Mouse (Mus musculus) kidney, postnatal 14 days (tissue): ENCODE measurements around the gene Tmem135.
"Not testable (repeated sequence)": the region's sequence is repeated elsewhere in the genome, so short reads cannot be mapped to it uniquely, and the experiment has no call there.

ENCODE experiments used
- DNase-seq: peaks from one replicate; pipeline ENCODE4 v3.0.0; 2022; ENCODE audit warnings: mixed read lengths

Gene Tmem135

DNA sequence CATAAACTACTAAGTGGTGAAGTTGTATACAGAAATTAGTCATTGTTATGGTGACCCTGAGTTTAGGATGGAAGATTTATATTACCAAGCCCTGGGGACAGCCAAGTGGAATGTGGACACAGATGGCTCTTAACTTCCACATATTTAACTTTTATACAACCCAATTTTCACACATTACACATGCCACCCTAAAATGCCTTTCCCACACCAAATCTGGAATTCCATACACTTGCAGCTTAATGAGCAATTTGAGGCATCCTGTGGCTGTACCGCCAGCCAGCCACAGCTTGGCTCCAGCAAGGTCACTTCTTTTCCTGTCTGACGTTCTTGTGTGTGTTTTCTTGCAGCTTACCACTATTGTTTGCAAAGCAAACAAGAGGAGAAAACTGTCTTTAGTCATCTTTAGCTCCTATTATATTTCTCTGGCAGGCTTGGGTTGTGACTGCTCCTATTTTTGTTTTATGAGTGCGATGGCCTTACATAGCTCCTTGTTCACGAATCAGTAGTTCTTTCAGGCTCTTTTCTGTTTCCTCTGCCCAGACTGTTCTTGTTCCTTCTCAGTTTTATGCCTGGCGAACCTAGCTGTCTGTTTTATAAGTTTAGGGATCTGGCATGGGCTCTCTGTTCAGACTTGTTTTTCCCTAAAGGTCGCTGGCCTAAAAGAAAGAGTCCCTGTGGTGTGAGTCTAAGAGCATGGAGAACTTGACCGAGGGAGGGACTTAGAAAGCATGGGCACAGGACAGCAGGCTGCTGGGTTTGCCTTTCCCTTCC, 22.9 kb downstream of the Tmem135 start:
- DNase-seq: peak; percentile 30

DNA sequence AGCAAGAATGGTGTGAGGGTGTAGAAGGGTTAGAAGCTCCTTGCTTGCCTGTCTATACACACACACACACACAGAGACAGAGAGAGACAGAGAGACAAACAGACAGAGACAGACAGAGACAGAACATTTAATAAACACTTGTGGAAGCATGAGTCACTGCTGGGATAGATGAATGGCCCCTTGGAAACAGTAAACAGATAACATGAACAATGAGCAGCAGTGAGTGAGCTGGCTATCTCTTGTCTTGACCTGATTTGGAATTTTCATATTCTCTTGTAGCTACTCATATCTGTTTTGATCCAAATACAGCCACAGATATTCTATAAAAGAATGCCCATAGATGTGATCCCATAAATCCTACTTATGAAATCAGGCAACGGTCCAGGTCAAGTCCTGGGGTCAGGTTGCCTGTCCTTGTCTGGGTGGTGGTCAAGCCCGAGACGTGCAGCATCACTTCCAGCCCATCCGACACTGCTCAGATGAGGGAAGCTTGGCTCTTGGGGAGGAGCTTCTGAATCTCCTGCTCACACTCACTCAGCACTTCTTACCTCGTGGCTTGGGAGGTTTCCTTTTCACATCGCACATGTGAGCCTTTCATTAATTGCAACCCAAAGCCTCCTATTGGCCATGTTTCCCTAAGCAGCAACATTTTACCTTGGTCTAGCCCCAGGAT, 32.3 kb downstream of the Tmem135 start:
- no peak for DNase-seq

GRCm38 (mm10) chr7:89370917-89371316, 33.1 kb downstream of the Tmem135 start:
- peak; percentile 77 for DNase-seq

GRCm38 (mm10) chr7:89370086-89370485, 33.9 kb downstream of the Tmem135 start:
- DNase-seq: no peak

DNA sequence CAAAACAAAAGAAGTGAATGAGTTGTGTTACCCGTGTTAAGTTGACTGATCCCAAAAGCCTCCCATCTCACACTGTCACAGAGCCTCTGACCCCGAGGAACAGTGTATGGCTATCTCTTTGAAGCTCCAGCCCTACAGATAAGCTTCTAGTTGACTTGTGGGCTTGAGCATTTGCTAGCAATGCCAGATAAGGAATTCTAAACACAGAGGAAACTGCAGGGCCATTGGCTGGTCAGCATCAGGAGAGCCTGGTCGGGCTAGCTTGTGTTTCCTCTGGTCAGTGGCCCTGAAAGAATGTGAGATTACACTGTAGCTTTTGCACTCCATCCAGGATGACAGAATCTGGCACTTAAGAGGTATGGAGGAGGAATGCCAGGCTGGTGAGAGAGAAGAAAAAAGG, 36.4 kb downstream of the Tmem135 start:
- DNase-seq: no peak

DNA sequence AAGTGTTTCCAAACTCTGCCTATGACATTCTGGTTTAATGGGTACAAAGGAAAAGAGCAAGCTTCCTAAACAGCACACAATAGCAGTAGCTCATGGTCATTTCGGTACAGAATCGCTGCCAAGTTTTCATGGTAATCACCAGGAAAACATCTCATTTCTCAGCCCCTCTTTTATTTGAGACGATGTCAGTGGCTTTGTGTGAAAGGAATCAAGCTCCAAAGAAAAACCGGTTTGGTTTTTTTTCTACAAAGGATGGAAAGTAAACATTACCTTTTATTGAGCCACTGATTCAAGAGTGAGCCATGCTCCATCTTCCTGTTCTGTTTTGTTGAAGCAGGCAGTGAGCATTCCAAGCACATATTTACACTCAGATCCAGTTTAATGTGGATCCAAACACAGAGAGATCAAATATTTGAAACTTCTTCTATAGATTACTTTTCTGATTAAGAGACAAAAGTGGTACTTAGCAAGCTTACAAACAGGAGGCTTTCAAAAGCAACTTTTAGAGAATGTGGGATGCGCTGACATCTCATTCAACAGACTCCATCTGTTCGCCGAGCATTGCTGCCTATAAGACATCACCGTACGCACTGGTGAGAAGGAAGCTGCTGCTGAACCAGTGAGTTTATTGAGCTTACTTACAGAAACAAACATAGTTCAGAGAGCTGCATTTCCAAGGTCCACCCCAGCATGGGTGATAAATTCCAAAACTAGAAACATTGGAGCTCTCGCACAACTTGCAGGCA, 38.7 kb downstream of the Tmem135 start:
- DNase-seq: no peak

- DNase-seq: no peak
Observed at GRCm38 (mm10) chr7:89363975-89364374, 40.0 kb downstream of the Tmem135 start.

- DNase-seq: no peak
Observed at GRCm38 (mm10) chr7:89356307-89356706, 47.7 kb downstream of the Tmem135 start.

GRCm38 (mm10) chr7:89355519-89356255, 48.3 kb downstream of the Tmem135 start:
- DNase-seq: no peak

GRCm38 (mm10) chr7:89342021-89342420, 62.0 kb downstream of the Tmem135 start:
- DNase-seq: no peak

- no peak for DNase-seq
Observed at GRCm38 (mm10) chr7:89339808-89340207, 64.2 kb downstream of the Tmem135 start.

GRCm38 (mm10) chr7:89339142-89339435, 64.9 kb downstream of the Tmem135 start:
- DNase-seq: no peak

- DNase-seq: peak; percentile 95
Observed at GRCm38 (mm10) chr7:89338350-89339141, 65.5 kb downstream of the Tmem135 start.

GRCm38 (mm10) chr7:89337711-89338349, 66.2 kb downstream of the Tmem135 start:
- no peak for DNase-seq

GRCm38 (mm10) chr7:89336434-89336833, 67.6 kb downstream of the Tmem135 start:
- DNase-seq: no peak

GRCm38 (mm10) chr7:89335316-89335715, 68.7 kb downstream of the Tmem135 start:
- no peak for DNase-seq

DNA sequence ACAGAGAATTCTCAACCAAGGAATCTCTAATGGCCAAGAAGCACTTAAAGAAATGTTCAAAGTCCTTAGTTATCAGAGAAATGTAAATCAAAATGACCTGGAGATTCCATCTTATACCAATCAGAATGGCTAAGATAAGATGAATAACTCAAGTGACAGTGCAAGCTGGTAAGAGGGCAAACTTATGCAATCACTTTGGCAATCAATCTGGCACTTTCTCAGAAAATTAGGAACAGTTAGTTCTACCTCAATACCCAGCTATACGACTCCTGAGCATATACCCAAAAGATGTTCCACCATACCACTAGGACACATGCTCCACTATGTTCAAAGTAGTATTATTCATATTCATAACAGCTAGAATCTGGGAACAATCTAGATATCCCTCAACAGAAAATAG, 74.1 kb downstream of the Tmem135 start:
- no peak for DNase-seq

DNA sequence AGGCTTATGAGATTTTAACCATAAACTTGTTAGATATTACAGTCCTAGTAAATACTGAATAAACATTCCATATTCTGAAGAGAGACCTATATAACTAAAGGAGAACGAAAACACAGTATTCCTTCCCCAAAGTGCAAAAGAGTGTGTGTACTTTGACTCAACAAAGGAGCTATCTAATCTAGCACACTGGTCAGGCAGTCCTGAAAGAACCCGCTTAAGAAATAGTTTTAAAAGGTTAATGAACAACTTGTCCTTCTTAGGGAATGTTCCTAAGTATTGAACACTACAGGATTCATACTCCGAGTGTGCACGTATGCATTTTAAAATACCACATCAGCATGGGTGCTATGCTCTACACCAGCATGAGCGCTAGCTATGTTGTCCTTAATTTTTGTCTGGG, 76.3 kb downstream of the Tmem135 start:
- no peak for DNase-seq

- DNase-seq: no peak
Observed at GRCm38 (mm10) chr7:89326761-89327160, 77.3 kb downstream of the Tmem135 start.

DNA sequence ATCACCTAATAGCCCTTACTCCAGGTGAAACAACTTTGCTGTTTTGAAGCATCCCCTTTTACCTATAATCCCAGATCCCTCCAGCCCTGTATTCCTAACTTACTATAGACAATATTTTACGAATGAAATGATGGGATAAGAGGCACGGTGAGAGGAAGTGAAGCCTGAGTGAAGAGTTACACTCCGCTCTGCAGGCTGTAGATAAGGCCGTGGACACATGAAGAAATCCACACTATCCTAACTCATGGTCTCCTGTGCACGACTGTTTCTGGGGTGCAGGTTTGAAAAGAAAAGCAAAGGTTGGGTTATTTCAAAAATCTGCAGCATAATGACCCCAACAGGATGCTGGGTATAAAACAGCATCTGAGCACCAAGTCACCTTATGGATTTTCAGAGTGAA, 77.8 kb downstream of the Tmem135 start:
- no peak for DNase-seq

DNA sequence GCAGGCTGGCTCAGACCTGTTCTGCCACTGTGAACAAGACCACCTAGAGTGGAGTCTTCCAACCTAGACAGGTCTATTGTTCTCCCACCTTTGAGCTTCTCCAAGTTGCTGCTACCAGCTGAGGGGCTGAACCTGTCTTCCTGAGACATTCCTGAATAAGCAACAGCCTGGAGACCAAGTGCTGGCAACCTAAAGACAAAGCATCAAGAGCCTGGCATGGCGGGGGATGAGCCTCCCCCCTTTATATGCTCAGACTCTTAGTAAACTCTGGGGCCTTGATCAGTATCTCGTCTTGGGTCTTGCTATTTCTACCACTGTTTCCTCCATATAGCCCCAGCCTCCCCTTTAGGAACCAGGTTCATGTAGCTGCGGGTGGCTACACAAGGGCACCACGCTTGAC, 81.3 kb downstream of the Tmem135 start:
- DNase-seq: not testable (repeated sequence)

GRCm38 (mm10) chr7:89319351-89319750, 84.7 kb downstream of the Tmem135 start:
- DNase-seq: no peak
